Mouse (Mus musculus) forebrain, embryonic 12.5 days (tissue): ENCODE results near the gene Dgkh. TPM values are rescaled to one million over a fixed set of nuclear protein-coding genes. Genes with fewer than 3 reads are reported as not detected.

Experiments used
- ATAC-seq: fragments of 200-750 bp; cut with Nextera tagmentation; 2 replicates; pipeline ENCODE4 v1.8.0; 2017; ENCODE audit warnings: moderate TSS enrichment; ENCODE audit not compliant: low FRiP score
- H3K27ac ChIP-seq: fragments of 300-500 bp; sonication (generic); 2 replicates; pipeline ENCODE4 v1.5.1; 2016; ENCODE audit warnings: mild to moderate bottlenecking
- H3K27me3 ChIP-seq: fragments of 300-500 bp; sonication (generic); 2 replicates; pipeline ENCODE4 v1.6.1; 2016; ENCODE audit warnings: mild to moderate bottlenecking
- H3K36me3 ChIP-seq: fragments of 300-500 bp; sonication (generic); replicated peaks from 2 replicates; pipeline ENCODE4 v1.6.1; 2016; ENCODE audit warnings: mild to moderate bottlenecking
- H3K4me1 ChIP-seq: fragments of 300-500 bp; sonication (generic); 2 replicates; pipeline ENCODE4 v1.6.1; 2016
- H3K4me2 ChIP-seq: fragments of 300-500 bp; sonication (generic); 2 replicates; pipeline ENCODE4 v1.6.1; 2016; ENCODE audit warnings: mild to moderate bottlenecking, moderate library complexity
- H3K4me3 ChIP-seq: fragments of 300-500 bp; sonication (generic); replicated peaks from 2 replicates; pipeline ENCODE4 v1.5.1; 2016; ENCODE audit warnings: mild to moderate bottlenecking
- H3K9ac ChIP-seq: fragments of 300-500 bp; sonication (generic); 2 replicates; pipeline ENCODE4 v1.6.1; 2016; ENCODE audit warnings: mild to moderate bottlenecking
- H3K9me3 ChIP-seq: fragments of 300-500 bp; sonication (generic); 2 replicates; pipeline ENCODE4 v1.6.1; 2016
- WGBS: fragments of 180-500 bp; shearing (Covaris S2); methylation state at CpG from one replicate; pipeline ENCODE4 v1.1.7; 2016; 5-methylcytosine and 5-hydroxymethylcytosine counted together
- polyA plus RNA-seq: library from polyadenylated mRNA; unstranded; fragments of >200 nt; fragmentation: Nextera tagmentation; extraction: Ambion mirVana; gene quantifications from 2 replicates; pipeline ENCODE4 v1.2.1, GENCODE M21; 2016

The Dgkh gene
- polyA plus RNA-seq, 1 experiment from 2014 or later = 1.6 TPM

GRCm38 (mm10) chr14:78662641-78663040, 69.9 kb downstream of the Dgkh start:
- Histone ChIP-seq H3K9me3 (peaks cover 8% of the 10 kb centered on the region; the same call in 1 of the 2 replicates), H3K4me1 (no peaks in the 10 kb centered on the region), H3K4me3 (no peak overlapping the region), H3K36me3 (0 out of 2 replicates have a peak, but pooled peaks cover 2% of the 10 kb centered on the region), H3K9ac (no peak overlapping the region), H3K4me2 (no peak overlapping the region), H3K27me3 (no peaks in the 10 kb centered on the region), H3K27ac (no peak overlapping the region)
- WGBS = 84% methylated on average over 5 of the region's 5 CpGs
- ATAC-seq = no peak

GRCm38 (mm10) chr14:78661462-78661861, 71.1 kb downstream of the Dgkh start:
- Histone ChIP-seq H3K4me3 (no peak overlapping the region), H3K9ac (no peak overlapping the region), H3K36me3 (0 out of 2 replicates have a peak, but pooled peaks cover 2% of the 10 kb centered on the region), H3K4me1 (no peaks in the 10 kb centered on the region), H3K4me2 (no peak overlapping the region), H3K9me3 (peaks cover 8% of the 10 kb centered on the region; the same call in 1 of the 2 replicates), H3K27me3 (no peaks in the 10 kb centered on the region), H3K27ac (no peak overlapping the region)
- ATAC-seq = no peak
- 94% methylated on average over 14 of the region's 14 CpGs for WGBS

DNA sequence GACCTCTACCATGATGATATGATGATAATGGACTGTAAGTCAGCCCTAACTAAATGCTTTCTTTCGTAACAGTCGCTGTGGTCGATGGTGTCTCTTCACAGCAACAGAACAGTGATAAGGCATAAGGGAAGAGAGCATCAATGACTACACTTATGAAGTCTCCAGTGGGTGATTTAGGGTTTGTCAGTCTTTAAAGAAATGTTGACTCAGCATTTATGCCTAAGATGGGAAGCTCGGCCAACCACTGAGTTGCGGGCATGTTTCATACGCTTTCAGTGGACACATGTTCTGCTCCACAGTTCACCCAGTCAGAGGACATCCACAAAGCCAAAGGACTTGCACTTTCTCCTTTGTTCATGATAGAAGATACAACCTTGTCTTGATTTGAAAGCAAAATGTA, 73.9 kb downstream of the Dgkh start:
- no peak for ATAC-seq
- 93% methylated on average over 6 of the region's 6 CpGs for WGBS
- H3K9me3 ChIP-seq = peaks cover 8% of the 10 kb centered on the region; the same call in 1 of the 2 replicates

DNA sequence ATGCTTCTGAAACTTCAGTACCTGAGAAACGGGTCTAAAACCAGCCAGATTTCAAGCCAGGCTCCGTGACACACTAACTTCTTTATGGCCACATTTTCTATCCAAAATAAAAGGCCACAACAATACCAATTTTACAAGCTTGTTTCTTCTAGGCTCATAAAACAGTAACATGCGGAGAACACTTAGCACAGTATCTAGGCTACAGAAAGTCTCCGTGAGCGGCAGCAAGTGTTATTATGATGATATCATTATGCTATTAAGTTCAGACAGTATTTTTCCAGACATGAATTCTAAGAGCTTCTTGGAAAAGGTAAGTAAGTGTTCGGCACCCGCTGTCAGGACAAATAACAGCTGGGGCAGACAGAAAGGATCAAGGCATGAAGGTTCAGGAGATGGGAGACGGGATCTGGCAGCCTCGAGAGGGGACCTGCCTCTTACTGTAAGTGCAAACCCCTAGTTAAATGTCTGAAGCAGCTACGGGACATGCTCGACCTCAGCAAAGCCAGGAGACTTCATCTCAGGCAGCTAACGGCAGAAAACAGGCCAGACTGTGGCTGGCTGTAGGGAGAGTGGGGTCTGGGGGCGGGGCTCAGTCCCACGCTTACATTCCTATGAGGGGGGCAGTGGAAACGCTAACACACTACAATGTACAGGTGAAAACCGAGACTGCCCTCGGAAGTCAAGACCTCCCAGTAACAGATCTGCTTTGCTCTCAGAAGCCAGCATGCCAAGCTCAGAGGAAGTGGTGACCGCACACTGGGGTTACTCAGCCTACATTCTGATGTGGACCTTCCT, 75.5 kb downstream of the Dgkh start:
- 88% methylated on average over 18 of the region's 18 CpGs for WGBS
- H3K36me3 ChIP-seq = 0 out of 2 replicates have a peak, but pooled peaks cover 2% of the 10 kb centered on the region
- no peaks in the 10 kb centered on the region for H3K4me1 ChIP-seq
- no peak overlapping the region for H3K9ac ChIP-seq
- peaks cover 8% of the 10 kb centered on the region; the same call in 1 of the 2 replicates for H3K9me3 ChIP-seq
- H3K4me2 ChIP-seq = no peak overlapping the region
- no peaks in the 10 kb centered on the region for H3K27me3 ChIP-seq
- no peak overlapping the region for H3K4me3 ChIP-seq
- H3K27ac ChIP-seq = no peak overlapping the region
- ATAC-seq = no peak

More for the DNA sequence above, 73.9 kb downstream of the Dgkh start:
- Histone ChIP-seq H3K9ac (no peak overlapping the region), H3K27ac (no peak overlapping the region), H3K27me3 (no peaks in the 10 kb centered on the region), H3K4me3 (no peak overlapping the region), H3K4me1 (no peaks in the 10 kb centered on the region), H3K36me3 (0 out of 2 replicates have a peak, but pooled peaks cover 2% of the 10 kb centered on the region), H3K4me2 (no peak overlapping the region)

DNA sequence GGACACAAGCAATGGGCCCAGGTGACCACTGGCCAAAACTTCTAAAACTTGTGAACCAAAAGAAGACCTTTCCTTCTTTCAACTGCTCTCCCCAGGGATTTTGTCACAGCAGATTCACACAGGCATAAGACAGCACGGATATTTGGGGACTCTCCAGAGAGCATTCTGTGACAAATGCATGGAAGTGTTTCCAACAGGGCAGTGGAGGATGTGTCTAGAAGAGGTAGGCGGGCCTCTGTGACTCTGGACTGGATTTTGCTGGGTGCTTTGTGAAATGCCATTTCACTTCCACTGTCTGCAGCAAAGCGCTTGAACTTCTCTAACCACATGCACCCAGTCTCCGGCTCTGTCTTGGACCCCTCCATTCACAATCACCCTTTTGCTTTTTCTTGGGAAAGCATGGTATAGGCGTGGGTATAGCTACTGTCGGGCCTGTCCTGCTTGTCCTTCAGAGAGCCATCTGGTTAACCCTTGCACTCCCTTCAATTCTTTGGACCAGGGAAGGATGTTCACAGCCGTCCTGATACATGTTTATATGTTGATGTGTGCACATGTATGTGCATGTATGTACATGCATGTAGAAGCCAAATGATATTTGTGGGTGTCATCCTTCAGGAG, 77.5 kb downstream of the Dgkh start:
- Histone ChIP-seq H3K27ac (no peak overlapping the region), H3K4me1 (no peaks in the 10 kb centered on the region), H3K4me3 (no peak overlapping the region), H3K36me3 (no peaks in the 10 kb centered on the region), H3K9ac (no peak overlapping the region), H3K4me2 (no peak overlapping the region), H3K9me3 (0 out of 2 replicates have a peak, but pooled peaks cover 5% of the 10 kb centered on the region), H3K27me3 (no peaks in the 10 kb centered on the region)
- ATAC-seq = no peak
- WGBS = 87% methylated on average over 7 of the region's 7 CpGs

DNA sequence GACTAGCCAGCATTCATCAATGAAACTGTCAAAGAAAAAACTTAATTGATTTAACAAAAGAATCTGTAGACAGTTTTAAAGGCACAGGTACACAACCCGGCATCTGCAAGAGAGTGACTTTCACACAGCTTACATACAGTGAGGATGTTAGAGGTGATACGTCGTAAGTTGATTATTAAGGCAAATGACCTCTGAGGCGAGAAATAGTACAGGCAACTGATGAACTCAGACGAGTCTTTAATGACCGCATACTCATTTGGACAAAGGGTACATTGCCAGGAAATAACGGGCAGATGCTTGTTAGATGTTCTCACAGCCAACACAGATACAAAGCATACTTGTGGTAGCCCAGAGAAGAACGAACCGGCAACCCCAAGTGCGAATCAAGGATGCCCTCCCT, 78.4 kb downstream of the Dgkh start:
- no peak overlapping the region for H3K27ac ChIP-seq
- no peaks in the 10 kb centered on the region for H3K27me3 ChIP-seq
- H3K9ac ChIP-seq = no peak overlapping the region
- whole genome bisulfite sequencing = 73% methylated on average over 10 of the region's 10 CpGs
- 0 out of 2 replicates have a peak, but pooled peaks cover 5% of the 10 kb centered on the region for H3K9me3 ChIP-seq
- no peak for ATAC-seq
- no peaks in the 10 kb centered on the region for H3K36me3 ChIP-seq
- no peak overlapping the region for H3K4me3 ChIP-seq
- H3K4me2 ChIP-seq = no peak overlapping the region
- H3K4me1 ChIP-seq = no peaks in the 10 kb centered on the region

DNA sequence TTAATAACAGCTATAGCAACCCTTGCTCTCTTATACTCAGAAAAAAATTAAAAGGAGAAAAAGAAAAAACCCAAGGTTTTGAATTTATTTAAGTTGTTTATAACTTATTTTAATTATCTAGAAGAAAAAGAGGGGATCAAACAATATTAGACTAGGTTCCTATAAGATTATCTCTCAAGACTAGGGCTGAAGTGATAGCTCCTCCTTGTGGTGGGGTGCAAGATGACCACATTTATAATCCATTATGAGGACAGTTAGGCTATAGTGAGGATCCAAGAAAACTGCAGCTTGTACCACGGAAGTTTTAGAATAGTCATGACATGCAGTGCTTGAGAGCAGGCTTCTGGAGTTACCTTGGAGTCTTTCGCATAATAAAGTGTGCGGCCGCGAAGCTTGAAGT, 79.2 kb downstream of the Dgkh start:
- ATAC-seq = no peak
- Histone ChIP-seq H3K27me3 (no peaks in the 10 kb centered on the region), H3K4me2 (no peak overlapping the region), H3K27ac (no peak overlapping the region), H3K36me3 (no peaks in the 10 kb centered on the region), H3K9me3 (0 out of 2 replicates have a peak, but pooled peaks cover 3% of the 10 kb centered on the region), H3K4me1 (no peaks in the 10 kb centered on the region), H3K4me3 (no peak overlapping the region), H3K9ac (no peak overlapping the region)
- WGBS = 89% methylated on average over 5 of the region's 5 CpGs

DNA sequence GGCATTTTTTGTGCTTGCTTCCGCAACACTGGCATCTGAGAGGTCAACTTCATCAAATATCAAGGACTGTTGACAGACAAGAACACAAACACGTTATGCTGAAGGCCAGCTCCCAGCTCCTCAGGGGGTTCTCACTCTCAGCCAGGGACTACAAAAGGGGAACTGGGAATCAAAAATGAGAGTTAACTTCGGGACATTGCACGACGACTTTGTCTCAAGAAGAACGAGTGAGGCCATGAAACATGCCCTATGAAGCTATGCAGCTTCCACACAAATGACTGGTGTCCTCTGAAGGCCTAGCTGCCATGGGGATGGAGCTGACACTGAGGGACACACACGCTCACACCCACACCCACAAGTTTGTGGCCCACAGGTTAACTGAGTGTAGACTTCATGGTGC, 80.9 kb downstream of the Dgkh start:
- no peak overlapping the region for H3K4me3 ChIP-seq
- no peak overlapping the region for H3K4me2 ChIP-seq
- no peaks in the 10 kb centered on the region for H3K4me1 ChIP-seq
- no peak for ATAC-seq
- H3K27ac ChIP-seq = no peak overlapping the region
- no peaks in the 10 kb centered on the region for H3K9me3 ChIP-seq
- H3K36me3 ChIP-seq = no peaks in the 10 kb centered on the region
- no peak overlapping the region for H3K9ac ChIP-seq
- 72% methylated on average over 7 of the region's 7 CpGs for WGBS
- H3K27me3 ChIP-seq = no peaks in the 10 kb centered on the region

GRCm38 (mm10) chr14:78650379-78651095, 82.0 kb downstream of the Dgkh start:
- Histone ChIP-seq H3K27me3 (no peaks in the 10 kb centered on the region), H3K9ac (no peak overlapping the region), H3K36me3 (no peaks in the 10 kb centered on the region), H3K27ac (no peak overlapping the region), H3K4me1 (no peaks in the 10 kb centered on the region), H3K4me3 (no peak overlapping the region), H3K9me3 (no peaks in the 10 kb centered on the region), H3K4me2 (no peak overlapping the region)
- WGBS = 82% methylated on average over 9 of the region's 9 CpGs
- ATAC-seq = no peak

GRCm38 (mm10) chr14:78649525-78650274, 82.9 kb downstream of the Dgkh start:
- H3K27ac ChIP-seq = no peak overlapping the region
- no peak for ATAC-seq
- WGBS = 91% methylated on average over 21 of the region's 21 CpGs
- H3K9ac ChIP-seq = no peak overlapping the region
- no peak overlapping the region for H3K4me3 ChIP-seq
- no peaks in the 10 kb centered on the region for H3K36me3 ChIP-seq
- H3K9me3 ChIP-seq = no peaks in the 10 kb centered on the region
- H3K4me2 ChIP-seq = no peak overlapping the region
- H3K4me1 ChIP-seq = no peaks in the 10 kb centered on the region
- no peaks in the 10 kb centered on the region for H3K27me3 ChIP-seq

- Histone ChIP-seq H3K9me3 (no peaks in the 10 kb centered on the region), H3K36me3 (no peaks in the 10 kb centered on the region), H3K4me1 (no peaks in the 10 kb centered on the region), H3K9ac (no peak overlapping the region), H3K27me3 (no peaks in the 10 kb centered on the region), H3K4me3 (no peak overlapping the region), H3K4me2 (no peak overlapping the region), H3K27ac (no peak overlapping the region)
- ATAC-seq = no peak
- 90% methylated on average over 3 of the region's 3 CpGs for whole genome bisulfite sequencing
Measured at GRCm38 (mm10) chr14:78645622-78646021, 87.0 kb downstream of the Dgkh start.

DNA sequence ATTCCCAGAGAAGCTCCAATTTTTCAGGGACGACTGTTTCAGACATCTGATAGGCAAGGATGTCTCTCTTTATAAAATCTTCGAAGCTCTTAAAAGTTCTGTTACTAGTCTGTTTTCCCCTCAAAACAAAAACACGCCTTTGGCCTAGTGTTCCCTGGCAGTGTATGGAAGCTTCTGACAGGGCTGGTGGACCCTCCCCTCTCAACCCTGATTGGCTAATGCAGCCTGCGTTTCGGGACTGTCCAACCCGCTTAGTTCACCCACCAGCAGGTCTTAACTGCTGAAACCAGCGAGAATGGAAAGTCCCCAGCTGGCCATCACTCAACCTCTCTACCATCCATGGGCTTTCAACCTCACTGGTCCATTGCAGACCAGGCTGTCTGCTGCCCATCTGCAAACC, 91.3 kb downstream of the Dgkh start:
- H3K4me1 ChIP-seq = no peaks in the 10 kb centered on the region; the same call in 1 of the 2 replicates
- no peak overlapping the region for H3K4me3 ChIP-seq
- H3K36me3 ChIP-seq = no peaks in the 10 kb centered on the region
- no peak for ATAC-seq
- no peaks in the 10 kb centered on the region for H3K9me3 ChIP-seq
- no peak overlapping the region for H3K4me2 ChIP-seq
- H3K27ac ChIP-seq = no peak overlapping the region
- 87% methylated on average over 7 of the region's 7 CpGs for WGBS
- H3K9ac ChIP-seq = no peak overlapping the region
- no peaks in the 10 kb centered on the region for H3K27me3 ChIP-seq
